Mouse (Mus musculus) Patski (cell line): ENCODE measurements around the gene Srsf3. TPM values are rescaled to one million over a fixed set of nuclear protein-coding genes. Genes with fewer than 3 reads are reported as not detected.

ENCODE experiments used
- ATAC-seq: fragments of 100-300 bp; one replicate; pipeline ENCODE4 v1.8.0; 2021
- CTCF ChIA-PET: fragments of 350-600 bp; sonication (Branson Sonifier 250); formaldehyde crosslinking; loops from one replicate; lab custom pipeline; 2022; ENCODE audit warnings: inconsistent platforms; lab: Charles Lee
- POLR2A ChIA-PET: fragments of 350-600 bp; sonication (Branson Sonifier 250); formaldehyde crosslinking; loops from one replicate; lab custom pipeline; 2022; ENCODE audit warnings: antibody characterized with exemption, inconsistent platforms; lab: Charles Lee
- DNase-seq: peaks from one replicate; pipeline ENCODE4 v3.0.0-alpha.2; 2011; ENCODE audit warnings: low read depth, low spot score
- H3K27me3 ChIP-seq: fragments of 371-371 bp; one replicate; pipeline ENCODE4 v1.5.1; 2021
- CTCF ChIP-seq: fragments of 100-300 bp; IDR thresholded peaks from one replicate; pipeline ENCODE4 v1.5.1; 2021
- in situ Hi-C: fragments of 300-500 bp; cut with MboI; formaldehyde crosslinking; loops from 3 replicates; pipeline ENCODE4 v1.11.1; 2018; ENCODE audit warnings: low pct_unique_long_range_greater_than_20kb, mixed read lengths
- polyA plus RNA-seq: library from polyadenylated mRNA; unstranded; gene quantifications from one replicate; pipeline ENCODE4 v1.2.3, GENCODE M21; 2021

Gene Srsf3
- polyA plus RNA-seq, 1 experiment from 2014 or later: 187 TPM

DNA sequence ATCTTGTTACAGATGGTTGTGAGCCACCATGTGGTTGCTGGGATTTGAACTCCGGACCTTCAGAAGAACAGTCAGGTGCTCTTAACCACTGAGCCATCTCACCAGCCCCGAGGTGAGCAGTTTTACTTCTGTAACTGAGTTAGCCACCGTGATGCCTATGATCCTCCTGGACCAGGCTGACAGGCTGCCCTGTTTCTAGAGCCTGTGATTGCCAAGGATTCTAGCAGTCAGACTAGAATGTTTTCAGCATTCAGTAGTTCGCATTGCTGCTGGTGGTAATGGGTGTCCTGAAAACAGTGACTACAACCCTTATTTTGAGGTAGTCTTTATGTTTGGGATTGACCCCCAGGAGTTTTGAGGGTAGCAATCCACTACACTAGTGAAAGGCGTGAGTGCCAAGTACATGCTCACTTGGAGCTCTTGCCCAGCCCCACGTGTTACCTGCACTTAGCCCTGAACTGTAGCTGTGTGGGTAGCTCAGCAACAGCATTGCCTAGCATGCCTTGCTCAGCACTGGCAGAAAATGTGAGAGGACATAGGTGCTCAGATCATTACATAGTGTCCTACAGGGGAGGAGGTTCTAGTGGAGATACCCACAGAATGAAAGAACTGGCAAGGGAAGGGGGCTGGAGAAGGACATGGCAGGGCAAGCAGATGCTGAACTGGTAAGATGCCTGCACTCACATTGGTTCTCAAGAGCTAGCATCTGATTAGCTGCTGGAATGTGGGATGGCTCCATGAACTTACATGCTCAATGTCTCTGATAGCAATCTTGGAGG, 11.9 kb downstream of the Srsf3 start:
- ATAC-seq: no peak
- no peak for DNase-seq
- no peak for TF ChIP-seq CTCF
- H3K27me3 ChIP-seq: no peaks in the 10 kb centered on the region
- POLR2A ChIA-PET: interaction anchor here (1.8 to 3.3 kb wide), 2 partner anchors 10 to 51 kb away, joined by 5 to 18 read pairs; no protein-coding TSS in a partner anchor
- CTCF ChIA-PET: interaction anchor here (1.9 to 10.1 kb wide), 3 partner anchors 8 to 127 kb away, joined by 5 to 68 read pairs (median 9); no protein-coding TSS in a partner anchor
- in situ Hi-C loops: no loop called here

- in situ Hi-C loops: loop anchor here (5.0 kb wide), 3 partner anchors 47 to 202 kb away; partner anchors contain the start of gene Cdkn1a
- DNase-seq: no peak
Measured at GRCm38 (mm10) chr17:29044925-29045319, 12.5 kb downstream of the Srsf3 start.

GRCm38 (mm10) chr17:29045741-29046530, 13.5 kb downstream of the Srsf3 start:
- DNase-seq: no peak
- no peak for ATAC-seq
- ChIA-PET CTCF (interaction anchor here (1.9 to 10.1 kb wide), 3 partner anchors 9 to 125 kb away, joined by 5 to 68 read pairs (median 9); no protein-coding TSS in a partner anchor), POLR2A (interaction anchor here (0.6 to 3.3 kb wide), 5 partner anchors 15 to 75 kb away, joined by 3 to 18 read pairs (median 3); no protein-coding TSS in a partner anchor)
- TF ChIP-seq CTCF: no peak
- H3K27me3 ChIP-seq: no peaks in the 10 kb centered on the region
- in situ Hi-C loops: loop anchor here (5.0 kb wide), 3 partner anchors 46 to 201 kb away; partner anchors contain the start of gene Cdkn1a

More at GRCm38 (mm10) chr17:29044925-29045319, 12.5 kb downstream of the Srsf3 start:
- ChIA-PET POLR2A (interaction anchor here (0.6 to 3.3 kb wide), 4 partner anchors 11 to 50 kb away, joined by 3 to 18 read pairs (median 4); no protein-coding TSS in a partner anchor), CTCF (interaction anchor here (1.9 to 10.1 kb wide), 3 partner anchors 8 to 126 kb away, joined by 5 to 68 read pairs (median 9); no protein-coding TSS in a partner anchor)
- peak; percentile 81 for TF ChIP-seq CTCF
- peak; percentile 27 for ATAC-seq
- H3K27me3 ChIP-seq: no peaks in the 10 kb centered on the region

- DNase-seq (no peak), ATAC-seq (no peak)
- no peaks in the 10 kb centered on the region for H3K27me3 ChIP-seq
- in situ Hi-C loops: loop anchor here (5.0 kb wide), 3 partner anchors 45 to 200 kb away; partner anchors contain the start of gene Cdkn1a
- ChIA-PET CTCF (interaction anchor here (10.1 kb wide), 1 partner anchor 48 kb away, joined by 68 read pairs; no protein-coding TSS in a partner anchor), POLR2A (no interaction called here)
- TF ChIP-seq CTCF: no peak
Measured at GRCm38 (mm10) chr17:29046863-29047262, 14.4 kb downstream of the Srsf3 start.

DNA sequence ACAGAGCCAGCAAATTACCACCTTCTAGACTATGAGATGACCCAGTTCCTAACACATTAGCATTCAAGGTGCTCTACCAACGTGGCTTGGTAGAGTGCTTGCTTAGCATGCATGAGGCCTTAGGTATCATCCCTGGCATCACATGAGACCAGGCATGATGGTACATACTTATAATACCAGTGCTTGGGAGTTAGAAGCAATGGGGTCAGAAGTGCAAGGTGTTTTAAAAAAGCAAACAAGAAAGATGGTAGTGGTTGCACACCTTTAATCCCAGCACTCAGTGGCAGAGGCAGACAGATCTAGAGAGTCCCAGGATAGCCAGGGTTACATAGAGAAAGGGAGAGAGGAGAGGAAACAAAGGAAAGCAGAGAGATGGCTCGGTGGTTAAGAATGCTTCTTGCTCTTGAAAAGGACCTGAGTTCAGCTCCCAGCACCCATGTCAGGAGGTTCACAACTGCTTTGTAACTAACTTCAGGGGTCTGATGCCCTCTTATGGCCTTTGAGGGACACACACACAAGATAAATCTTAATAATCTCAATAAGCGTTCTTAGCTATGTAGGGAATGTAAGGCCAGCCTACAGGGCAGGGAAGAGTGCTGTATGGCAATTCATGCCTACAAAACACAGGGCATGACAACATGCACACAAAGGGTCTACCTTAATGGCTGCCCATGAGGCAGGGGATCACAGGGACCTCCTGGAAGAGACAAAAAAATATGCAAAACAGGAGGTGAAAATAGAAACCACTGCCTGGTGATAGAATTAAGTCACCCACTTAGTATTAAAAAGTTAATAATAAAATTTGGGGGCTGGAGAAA, 15.5 kb downstream of the Srsf3 start:
- POLR2A ChIA-PET: interaction anchor here (1.0 kb wide), 1 partner anchor 47 kb away, joined by 4 read pairs; no protein-coding TSS in a partner anchor
- TF ChIP-seq CTCF: peak; percentile 23
- in situ Hi-C loops: loop anchor here (5.0 kb wide), 3 partner anchors 44 to 199 kb away; partner anchors contain the start of gene Cdkn1a
- ATAC-seq (no peak), DNase-seq (no peak)
- CTCF ChIA-PET: interaction anchor here (1.6 to 10.1 kb wide), 2 partner anchors 46 to 118 kb away, joined by 4 to 68 read pairs; no protein-coding TSS in a partner anchor
- no peaks in the 10 kb centered on the region for H3K27me3 ChIP-seq

GRCm38 (mm10) chr17:29048748-29049507, 16.5 kb downstream of the Srsf3 start:
- DNase-seq: no peak
- no peak for TF ChIP-seq CTCF
- no peaks in the 10 kb centered on the region for H3K27me3 ChIP-seq
- in situ Hi-C loops: loop anchor here (5.0 kb wide), 3 partner anchors 43 to 198 kb away; partner anchors contain the start of gene Cdkn1a
- ChIA-PET CTCF (interaction anchor here (0.7 to 10.1 kb wide), 7 partner anchors 9 to 128 kb away, joined by 3 to 68 read pairs (median 5); no protein-coding TSS in a partner anchor), POLR2A (interaction anchor here (0.6 to 1.0 kb wide), 3 partner anchors 40 to 107 kb away, joined by 3 to 4 read pairs (median 3); no protein-coding TSS in a partner anchor)
- ATAC-seq: peak; percentile 22

DNA sequence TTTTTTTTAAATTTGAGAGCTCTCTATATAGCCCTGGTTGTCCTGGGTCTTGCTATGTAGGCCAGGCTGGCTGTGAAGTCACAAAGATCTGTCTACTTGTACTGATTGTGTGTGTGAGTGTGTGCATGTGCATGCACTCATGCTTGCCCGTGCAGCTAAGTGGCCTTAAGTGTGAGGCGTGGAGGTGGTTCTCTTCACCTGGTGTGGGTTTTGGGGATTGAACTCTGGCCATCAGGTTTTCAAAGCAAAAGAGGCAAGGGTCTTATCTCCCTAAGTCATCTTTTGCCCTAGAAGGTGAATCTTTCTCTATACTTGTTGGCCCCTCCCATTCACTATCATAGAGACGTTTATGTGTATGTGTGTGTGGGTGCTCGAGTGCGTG, 17.1 kb downstream of the Srsf3 start:
- no peak for TF ChIP-seq CTCF

GRCm38 (mm10) chr17:29049923-29050322, 17.5 kb downstream of the Srsf3 start:
- ChIA-PET CTCF (interaction anchor here (0.7 to 10.1 kb wide), 5 partner anchors 10 to 127 kb away, joined by 3 to 68 read pairs (median 5); no protein-coding TSS in a partner anchor), POLR2A (interaction anchor here (0.6 kb wide), 1 partner anchor 106 kb away, joined by 3 read pairs; no protein-coding TSS in a partner anchor)
- no peaks in the 10 kb centered on the region for H3K27me3 ChIP-seq
- no peak for ATAC-seq
- no peak for TF ChIP-seq CTCF
- in situ Hi-C loops: loop anchor here (5.0 kb wide), 3 partner anchors 42 to 197 kb away; partner anchors contain the start of gene Cdkn1a
- DNase-seq: no peak

More for the DNA sequence above, 17.1 kb downstream of the Srsf3 start:
- no peaks in the 10 kb centered on the region for H3K27me3 ChIP-seq
- ATAC-seq (no peak), DNase-seq (no peak)
- ChIA-PET POLR2A (interaction anchor here (0.6 kb wide), 2 partner anchors 40 to 107 kb away, joined by 3 read pairs; no protein-coding TSS in a partner anchor), CTCF (interaction anchor here (0.7 to 10.1 kb wide), 7 partner anchors 9 to 128 kb away, joined by 3 to 68 read pairs (median 5); no protein-coding TSS in a partner anchor)
- in situ Hi-C loops: loop anchor here (5.0 kb wide), 3 partner anchors 43 to 198 kb away; partner anchors contain the start of gene Cdkn1a
